Mouse (Mus musculus) MEL (cell line): Measurements from ENCODE around the gene Atg16l1. TPM values are rescaled to one million over a fixed set of nuclear protein-coding genes. Genes with fewer than 3 reads are reported as not detected.

Source experiments
- DNase-seq: peaks from one replicate; pipeline ENCODE4 v3.0.0; 2011; ENCODE audit warnings: low read depth, low spot score
- H3K27ac ChIP-seq: 2 replicates; pipeline ENCODE4 v1.5.1; 2012; ENCODE audit warnings: low read depth, mild to moderate bottlenecking, control low read depth, low read length, moderate library complexity; ENCODE audit not compliant: control insufficient read depth
- H3K27me3 ChIP-seq, 2 experiments: fragments of 150-350 bp in 1 of 2; sonication (generic) in 1 of 2; 2 replicates each; pipeline ENCODE4 v1.6.1; 2012; ENCODE audit warnings: low read length in 2 of 2, mild to moderate bottlenecking in 2 of 2, improper control_type of control experiment in 1 of 2, moderate library complexity in 1 of 2; ENCODE audit not compliant: insufficient read depth in 2 of 2, control insufficient read depth in 1 of 2
- H3K36me3 ChIP-seq, 2 experiments: 2 replicates each; pipeline ENCODE4 v1.6.1; 2012 to 2014; ENCODE audit warnings: low read length in 2 of 2, improper control_type of control experiment in 1 of 2, inconsistent platforms in 1 of 2, mild to moderate bottlenecking in 1 of 2; ENCODE audit not compliant: insufficient read depth in 2 of 2, control insufficient read depth in 1 of 2
- H3K4me1 ChIP-seq, 2 experiments: fragments of 150-350 bp in 1 of 2; sonication (generic) in 1 of 2; 2 replicates each; pipeline ENCODE4 v1.6.1; 2012; ENCODE audit warnings: low read length in 2 of 2, improper control_type of control experiment in 1 of 2, mild to moderate bottlenecking in 1 of 2; ENCODE audit not compliant: insufficient read depth in 2 of 2, control insufficient read depth in 1 of 2
- H3K4me3 ChIP-seq, 2 experiments: fragments of 150-350 bp in 1 of 2; sonication (generic) in 1 of 2; 2 replicates each; pipeline ENCODE4 v1.5.1; 2012; ENCODE audit warnings: low read depth in 2 of 2, low read length in 2 of 2, mild to moderate bottlenecking in 2 of 2, moderate library complexity in 2 of 2, control low read depth in 1 of 2, improper control_type of control experiment in 1 of 2; ENCODE audit not compliant: control insufficient read depth in 1 of 2, insufficient read depth in 1 of 2
- H3K79me2 ChIP-seq: 2 replicates; pipeline ENCODE4 v1.6.1; 2012; ENCODE audit warnings: mild to moderate bottlenecking, low read length, moderate library complexity; ENCODE audit not compliant: control insufficient read depth, poor library complexity, insufficient read depth
- H3K9ac ChIP-seq: 2 replicates; pipeline ENCODE4 v1.6.1; 2012; ENCODE audit warnings: low read depth, mild to moderate bottlenecking, control low read depth, low read length, moderate library complexity; ENCODE audit not compliant: control insufficient read depth, poor library complexity, severe bottlenecking
- H3K9me3 ChIP-seq: fragments of 150-350 bp; sonication (generic); replicated peaks from 2 replicates; pipeline ENCODE4 v1.6.1; 2012; ENCODE audit warnings: mild to moderate bottlenecking, low read length, improper control_type of control experiment, moderate library complexity; ENCODE audit not compliant: insufficient read depth
- BHLHE40 ChIP-seq: IDR thresholded peaks from 2 replicates; pipeline ENCODE4 v1.6.1; 2012; ENCODE audit warnings: low read depth, mild to moderate bottlenecking, inconsistent platforms, low read length, improper control_type of control experiment, borderline replicate concordance
- CHD1 ChIP-seq: IDR thresholded peaks from 2 replicates; pipeline ENCODE4 v1.6.1; 2012; ENCODE audit warnings: low read depth, mild to moderate bottlenecking, inconsistent platforms, low read length, improper control_type of control experiment
- CHD2 ChIP-seq: IDR thresholded peaks from 2 replicates; pipeline ENCODE4 v1.6.1; 2011; ENCODE audit warnings: low read length, improper control_type of control experiment
- CTCF ChIP-seq, 3 experiments: IDR thresholded peaks in 2 of 3; conservative IDR thresholded peaks in 1 of 3; 2 replicates each; pipeline ENCODE4 v1.5.1; 2011 to 2012; ENCODE audit warnings: low read length in 3 of 3, low read depth in 2 of 3, mild to moderate bottlenecking in 2 of 3, improper control_type of control experiment in 1 of 3, inconsistent platforms in 1 of 3, mixed read lengths in 1 of 3, moderate library complexity in 1 of 3; ENCODE audit not compliant: control insufficient read depth in 1 of 3, insufficient read depth in 1 of 3, poor library complexity in 1 of 3, severe bottlenecking in 1 of 3
- E2F4 ChIP-seq: IDR thresholded peaks from 2 replicates; pipeline ENCODE4 v1.6.1; 2011; ENCODE audit warnings: low read depth, low read length, improper control_type of control experiment, borderline replicate concordance
- GABPA ChIP-seq: IDR thresholded peaks from 2 replicates; pipeline ENCODE4 v1.6.1; 2012; ENCODE audit warnings: low read depth, mild to moderate bottlenecking, inconsistent platforms, low read length, improper control_type of control experiment, moderate library complexity
- GATA1 ChIP-seq: IDR thresholded peaks from 2 replicates; pipeline ENCODE4 v1.6.1; 2011; ENCODE audit warnings: low read depth, low read length, improper control_type of control experiment
- HCFC1 ChIP-seq: IDR thresholded peaks from 2 replicates; pipeline ENCODE4 v1.6.1; 2012; ENCODE audit warnings: low read depth, mild to moderate bottlenecking, inconsistent platforms, low read length, improper control_type of control experiment, moderate library complexity
- JUND ChIP-seq: IDR thresholded peaks from 2 replicates; pipeline ENCODE4 v1.6.1; 2011; ENCODE audit warnings: low read depth, mild to moderate bottlenecking, improper control_type of control experiment, low read length
- MAFK ChIP-seq: IDR thresholded peaks from 2 replicates; pipeline ENCODE4 v1.6.1; 2011; ENCODE audit warnings: low read depth, mild to moderate bottlenecking, low read length, improper control_type of control experiment, borderline replicate concordance
- MAX ChIP-seq: IDR thresholded peaks from 2 replicates; pipeline ENCODE4 v1.6.1; 2011; ENCODE audit warnings: low read length, improper control_type of control experiment
- MAZ ChIP-seq: IDR thresholded peaks from 2 replicates; pipeline ENCODE4 v1.6.1; 2012; ENCODE audit warnings: low read depth, mild to moderate bottlenecking, inconsistent platforms, low read length, improper control_type of control experiment
- MXI1 ChIP-seq: IDR thresholded peaks from 2 replicates; pipeline ENCODE4 v1.6.1; 2011; ENCODE audit warnings: mild to moderate bottlenecking, low read depth, low read length, improper control_type of control experiment
- MYB ChIP-seq: IDR thresholded peaks from 2 replicates; pipeline ENCODE4 v1.6.1; 2011; ENCODE audit warnings: mild to moderate bottlenecking, low read depth, low read length, improper control_type of control experiment
- MYC ChIP-seq: IDR thresholded peaks from 2 replicates; pipeline ENCODE4 v1.6.1; 2011; ENCODE audit warnings: low read depth, mild to moderate bottlenecking, low read length, improper control_type of control experiment, moderate library complexity
- NRF1 ChIP-seq: IDR thresholded peaks from 2 replicates; pipeline ENCODE4 v1.6.1; 2014; ENCODE audit warnings: low read depth, mild to moderate bottlenecking, inconsistent platforms, low read length, improper control_type of control experiment, moderate library complexity; ENCODE audit not compliant: poor library complexity, insufficient read depth, severe bottlenecking
- POLR2A ChIP-seq, 2 experiments: IDR thresholded peaks; 2 replicates each; pipeline ENCODE4 v1.6.1; 2011 to 2012; ENCODE audit warnings: low read length in 2 of 2, mild to moderate bottlenecking in 2 of 2, control low read depth in 1 of 2, improper control_type of control experiment in 1 of 2, low read depth in 1 of 2, moderate library complexity in 1 of 2; ENCODE audit not compliant: control insufficient read depth in 1 of 2, insufficient read depth in 1 of 2, poor library complexity in 1 of 2
- POLR2AphosphoS5 ChIP-seq: IDR thresholded peaks from 2 replicates; pipeline ENCODE4 v1.6.1; 2012; ENCODE audit warnings: low read depth, borderline replicate concordance, mild to moderate bottlenecking, inconsistent platforms, low read length, moderate library complexity, mixed read lengths
- RCOR1 ChIP-seq: IDR thresholded peaks from 2 replicates; pipeline ENCODE4 v1.6.1; 2012; ENCODE audit warnings: low read depth, mild to moderate bottlenecking, inconsistent platforms, low read length, improper control_type of control experiment
- SIN3A ChIP-seq: IDR thresholded peaks from 2 replicates; pipeline ENCODE4 v1.6.1; 2012; ENCODE audit warnings: low read length, improper control_type of control experiment, inconsistent platforms
- SMC3 ChIP-seq: IDR thresholded peaks from 2 replicates; pipeline ENCODE4 v1.6.1; 2011; ENCODE audit warnings: low read depth, low read length, improper control_type of control experiment
- TAL1 ChIP-seq: IDR thresholded peaks from 2 replicates; pipeline ENCODE4 v1.6.1; 2012; ENCODE audit warnings: mild to moderate bottlenecking, inconsistent platforms, low read length, moderate library complexity, mixed read lengths
- TBP ChIP-seq: IDR thresholded peaks from 2 replicates; pipeline ENCODE4 v1.8.0; 2011; ENCODE audit warnings: low read depth, low read length, improper control_type of control experiment
- TCF12 ChIP-seq: IDR thresholded peaks from 2 replicates; pipeline ENCODE4 v1.6.1; 2014; ENCODE audit warnings: low read depth, mild to moderate bottlenecking, inconsistent platforms, low read length, improper control_type of control experiment, moderate library complexity
- UBTF ChIP-seq: IDR thresholded peaks from 2 replicates; pipeline ENCODE4 v1.6.1; 2012; ENCODE audit warnings: low read depth, mild to moderate bottlenecking, inconsistent platforms, low read length, improper control_type of control experiment, moderate library complexity, borderline replicate concordance; ENCODE audit not compliant: insufficient read depth
- USF2 ChIP-seq, 2 experiments: IDR thresholded peaks; 2 replicates each; pipeline ENCODE4 v1.6.1; 2011 to 2012; ENCODE audit warnings: improper control_type of control experiment in 2 of 2, low read length in 2 of 2, borderline replicate concordance in 1 of 2, inconsistent platforms in 1 of 2, low read depth in 1 of 2, mild to moderate bottlenecking in 1 of 2; ENCODE audit not compliant: insufficient read depth in 1 of 2
- ZC3H11A ChIP-seq: IDR thresholded peaks from 2 replicates; pipeline ENCODE4 v1.6.1; 2012; ENCODE audit warnings: low read depth, mild to moderate bottlenecking, inconsistent platforms, low read length, improper control_type of control experiment
- ZKSCAN1 ChIP-seq: IDR thresholded peaks from 2 replicates; pipeline ENCODE4 v1.6.1; 2012; ENCODE audit warnings: low read depth, mild to moderate bottlenecking, inconsistent platforms, low read length, improper control_type of control experiment, moderate library complexity
- ZMIZ1 ChIP-seq: IDR thresholded peaks from 2 replicates; pipeline ENCODE4 v1.6.1; 2012; ENCODE audit warnings: low read depth, mild to moderate bottlenecking, inconsistent platforms, low read length, improper control_type of control experiment, moderate library complexity
- ZNF384 ChIP-seq: IDR thresholded peaks from 2 replicates; pipeline ENCODE4 v1.6.1; 2012; ENCODE audit warnings: low read depth, mild to moderate bottlenecking, inconsistent platforms, low read length, improper control_type of control experiment
- polyA plus RNA-seq, 2 experiments: library from polyadenylated mRNA; stranded (reverse) in 1 of 2; unstranded in 1 of 2; fragments of >175 nt in 1 of 2; fragments of >200 nt in 1 of 2; gene quantifications; 2 replicates each; pipeline versions ENCODE4 v1.2.1 to v1.2.4; 2012; ENCODE audit warnings: low replicate concordance in 2 of 2, low read depth in 1 of 2; ENCODE audit not compliant: insufficient read length in 2 of 2, insufficient read depth in 1 of 2, missing spikeins in 1 of 2
- total RNA-seq: library from RNA; depleted of rRNA; stranded (reverse); fragments of 300-350 nt; gene quantifications from 2 replicates; pipeline ENCODE4 v1.2.3, GENCODE M21; 2012

Atg16l1 gene
- total and polyA plus RNA-seq, 3 experiments, result 33.8 to 34.0 TPM; not detected in 1

GRCm38 (mm10) chr1:87709661-87710270, 45.9 kb upstream of the Atg16l1 start:
- Histone ChIP-seq H3K27me3 (no peaks in the 10 kb centered on the region), H3K79me2 (no peaks in the 10 kb centered on the region), H3K27ac (no peak overlapping the region), H3K9me3 (no peaks in the 10 kb centered on the region), H3K9ac (no peak overlapping the region), H3K4me3 (no peak overlapping the region), H3K36me3 (peaks cover 28 to 34% of the 10 kb centered on the region in 2 experiments), H3K4me1 (peaks cover 20% of the 10 kb centered on the region in 2 experiments)
- TF ChIP-seq SMC3 (no peak), TCF12 (no peak), MYC (no peak), RCOR1 (no peak), CHD2 (no peak), MXI1 (no peak), CTCF (IDR thresholded peaks at IDR 0.05 in 2 of 3, conservative IDR thresholded peaks at IDR 0.05 in 1 of 3; ENCODE audit: control insufficient read depth in 1 of 3, insufficient read depth in 1 of 3, low read depth in 2 of 3, low read length in 3 of 3, poor library complexity in 1 of 3, severe bottlenecking in 1 of 3) (no peak), MAX (no peak), POLR2AphosphoS5 (no peak), POLR2A (IDR thresholded peaks at IDR 0.05; ENCODE audit: control insufficient read depth in 1 of 2, insufficient read depth in 1 of 2, low read depth in 1 of 2, low read length in 2 of 2, poor library complexity in 1 of 2) (no peak), GATA1 (no peak), HCFC1 (no peak), ZKSCAN1 (no peak), E2F4 (no peak), MYB (no peak), BHLHE40 (no peak), MAFK (no peak), ZC3H11A (no peak), TBP (no peak), NRF1 (no peak)
- DNase-seq, result no peak

GRCm38 (mm10) chr1:87711938-87712613, 43.6 kb upstream of the Atg16l1 start:
- Histone ChIP-seq H3K36me3 (peaks cover 28% of the 10 kb centered on the region in 2 experiments), H3K79me2 (no peaks in the 10 kb centered on the region), H3K9me3 (no peaks in the 10 kb centered on the region), H3K27me3 (no peaks in the 10 kb centered on the region), H3K4me3 (no peak overlapping the region), H3K4me1 (peaks cover 20% of the 10 kb centered on the region in 2 experiments), H3K27ac (peak overlapping the region; percentile 85), H3K9ac (no peak overlapping the region)
- DNase-seq, result peak; percentile 94
- no peak for TF ChIP-seq GABPA
- TF ChIP-seq SIN3A, result peak; percentile 78
- peak; percentile 98 for TF ChIP-seq TAL1
- TF ChIP-seq UBTF, result peak; percentile 94; the same call in 1 of the 2 replicates
- no peak for TF ChIP-seq MAZ
- no peak; the same call in 1 of the 2 replicates for TF ChIP-seq BHLHE40
- TF ChIP-seq USF2 (IDR thresholded peaks at IDR 0.05; ENCODE audit: borderline replicate concordance in 1 of 2, insufficient read depth in 1 of 2, low read depth in 1 of 2, low read length in 2 of 2), result no peak
- TF ChIP-seq SMC3, result no peak
- no peak for TF ChIP-seq CHD1
- no peak for TF ChIP-seq ZMIZ1
- peak; percentile 95 for TF ChIP-seq GATA1
- no peak for TF ChIP-seq POLR2A (IDR thresholded peaks at IDR 0.05; ENCODE audit: control insufficient read depth in 1 of 2, insufficient read depth in 1 of 2, low read depth in 1 of 2, low read length in 2 of 2, poor library complexity in 1 of 2)
- TF ChIP-seq ZNF384, result no peak
- no peak for TF ChIP-seq POLR2AphosphoS5
- peak; percentile 69; the same call in 1 of the 2 replicates for TF ChIP-seq JUND
- TF ChIP-seq MYB, result peak; percentile 81
